Mouse (Mus musculus) embryonic facial prominence, embryonic 14.5 days (tissue): ENCODE measurements at regions not wholly inside any gene's neighbourhood (a gene's known extent, or its start where the extent isn't known, plus 50 kb on each side); places are given as distances from the start of the nearest gene placed in this dataset.

ENCODE experiments used
- ATAC-seq: fragments of 200-750 bp; cut with Nextera tagmentation; 2 replicates; pipeline ENCODE4 v1.8.0; 2017; ENCODE audit warnings: low read depth, moderate number of reproducible peaks, moderate TSS enrichment
- DNase-seq: peaks from one replicate; pipeline ENCODE4 v3.0.0-alpha.2; 2015; ENCODE audit warnings: low spot score
- H3K27ac ChIP-seq: fragments of 300-500 bp; sonication (generic); replicated peaks from 2 replicates; pipeline ENCODE4 v1.5.1; 2014; ENCODE audit warnings: low read depth, mild to moderate bottlenecking, low read length, moderate library complexity
- H3K27me3 ChIP-seq: fragments of 300-500 bp; sonication (generic); replicated peaks from 2 replicates; pipeline ENCODE4 v1.6.1; 2014; ENCODE audit warnings: low read length; ENCODE audit not compliant: control insufficient read depth, insufficient read depth
- H3K36me3 ChIP-seq: fragments of 300-500 bp; sonication (generic); 2 replicates; pipeline ENCODE4 v1.6.1; 2014; ENCODE audit warnings: low read length, mixed read lengths; ENCODE audit not compliant: control insufficient read depth, insufficient read depth
- H3K4me1 ChIP-seq: fragments of 300-500 bp; sonication (generic); 2 replicates; pipeline ENCODE4 v1.6.1; 2014; ENCODE audit warnings: antibody characterized with exemption, low read length; ENCODE audit not compliant: control insufficient read depth, insufficient read depth
- H3K4me2 ChIP-seq: fragments of 300-500 bp; sonication (generic); 2 replicates; pipeline ENCODE4 v1.6.1; 2014; ENCODE audit warnings: low read depth, mild to moderate bottlenecking, low read length, moderate library complexity, mixed read lengths
- H3K4me3 ChIP-seq: fragments of 300-500 bp; sonication (generic); 2 replicates; pipeline ENCODE4 v1.5.1; 2014; ENCODE audit warnings: low read depth, mild to moderate bottlenecking, low read length
- H3K9ac ChIP-seq: fragments of 300-500 bp; sonication (generic); 2 replicates; pipeline ENCODE4 v1.6.1; 2014; ENCODE audit warnings: low read depth, mild to moderate bottlenecking, low read length, moderate library complexity, mixed read lengths
- H3K9me3 ChIP-seq: fragments of 300-500 bp; sonication (generic); 2 replicates; pipeline ENCODE4 v1.6.1; 2016; ENCODE audit warnings: low read length; ENCODE audit not compliant: control insufficient read depth
- WGBS: fragments of 180-500 bp; shearing (Covaris S2); extraction: QIAGEN DNeasy Blood & Tissue Kit; methylation state at CpG from one replicate; pipeline ENCODE4 v1.1.7; 2014; 5-methylcytosine and 5-hydroxymethylcytosine counted together

DNA sequence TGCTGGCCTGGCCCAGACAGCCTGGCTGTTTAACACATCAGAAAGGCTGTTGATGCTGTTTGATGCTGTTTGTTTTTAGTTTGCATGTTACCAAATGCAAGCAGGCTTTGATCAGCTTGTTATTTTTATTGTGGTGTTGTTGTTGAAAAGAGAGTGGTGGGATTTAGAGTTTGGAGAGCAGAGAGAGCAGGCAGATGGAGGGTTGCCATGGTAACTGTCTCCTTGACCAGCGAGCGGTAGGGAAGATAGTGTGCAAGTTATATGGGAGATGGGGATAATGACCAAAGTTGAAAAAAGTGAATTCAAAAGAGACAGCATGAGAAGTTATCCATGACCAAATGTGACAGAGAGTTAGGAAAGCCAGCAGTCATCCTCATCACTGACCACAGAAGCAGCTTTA is 83.3 kb downstream of the Cmc2 start:
- Histone ChIP-seq H3K27ac (no peak overlapping the region), H3K9ac (no peak overlapping the region), H3K4me2 (no peak overlapping the region), H3K4me3 (no peak overlapping the region), H3K27me3 (no peaks in the 10 kb centered on the region; the same call in 1 of the 2 replicates), H3K4me1 (no peaks in the 10 kb centered on the region), H3K9me3 (no peaks in the 10 kb centered on the region), H3K36me3 (no peaks in the 10 kb centered on the region)
- DNase-seq (no peak), ATAC-seq (no peak)
- WGBS, result 68% methylated on average over 2 of the region's 2 CpGs

DNA sequence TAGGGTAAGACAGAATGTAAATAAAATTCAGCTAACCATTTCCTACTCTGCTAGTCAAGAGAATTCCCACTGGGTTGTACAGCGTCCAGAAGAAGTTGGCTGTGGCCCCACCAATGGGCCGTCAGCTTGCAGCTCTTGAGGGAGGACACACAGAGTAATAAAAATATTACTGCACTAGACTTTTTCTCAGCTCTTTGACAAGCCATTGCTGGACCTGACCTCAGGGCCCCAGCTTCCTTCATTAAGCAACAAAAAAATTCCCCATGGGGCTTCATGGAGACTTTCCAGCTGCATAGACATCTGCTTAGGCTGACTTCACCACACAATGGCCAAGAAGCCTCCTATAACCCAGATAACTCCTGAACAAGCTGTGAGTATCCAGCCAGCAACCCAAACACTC is 89.1 kb downstream of the Cmc2 start:
- 48% methylated on average over 2 of the region's 2 CpGs for WGBS
- Histone ChIP-seq H3K27ac (no peak overlapping the region), H3K4me1 (no peaks in the 10 kb centered on the region), H3K9ac (no peak overlapping the region), H3K4me3 (no peak overlapping the region), H3K27me3 (no peaks in the 10 kb centered on the region), H3K36me3 (no peaks in the 10 kb centered on the region), H3K4me2 (no peak overlapping the region), H3K9me3 (no peaks in the 10 kb centered on the region)
- DNase-seq (peak; percentile 63), ATAC-seq (no peak)

DNA sequence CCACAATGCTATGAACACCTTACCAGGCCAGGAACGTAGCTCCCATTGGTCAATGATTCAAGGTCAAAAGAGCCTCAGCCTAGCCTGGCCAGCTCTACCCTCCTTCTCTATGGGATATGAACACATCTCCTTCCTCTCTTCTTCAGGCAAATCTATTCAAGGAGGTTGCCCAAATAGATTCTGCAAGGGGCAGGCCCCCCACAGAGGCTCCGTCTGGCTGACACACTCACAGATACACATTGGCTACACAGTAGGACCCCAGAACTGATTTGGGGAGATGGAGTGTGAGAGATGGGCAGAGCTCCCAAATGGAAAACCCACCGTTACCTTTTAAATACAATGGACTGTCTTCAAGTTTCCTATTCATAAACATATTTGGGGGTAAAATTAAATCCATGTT is 91.6 kb downstream of the Cmc2 start:
- ATAC-seq, result no peak
- H3K27me3 ChIP-seq, result no peaks in the 10 kb centered on the region
- 83% methylated on average over 3 of the region's 3 CpGs for WGBS

DNA sequence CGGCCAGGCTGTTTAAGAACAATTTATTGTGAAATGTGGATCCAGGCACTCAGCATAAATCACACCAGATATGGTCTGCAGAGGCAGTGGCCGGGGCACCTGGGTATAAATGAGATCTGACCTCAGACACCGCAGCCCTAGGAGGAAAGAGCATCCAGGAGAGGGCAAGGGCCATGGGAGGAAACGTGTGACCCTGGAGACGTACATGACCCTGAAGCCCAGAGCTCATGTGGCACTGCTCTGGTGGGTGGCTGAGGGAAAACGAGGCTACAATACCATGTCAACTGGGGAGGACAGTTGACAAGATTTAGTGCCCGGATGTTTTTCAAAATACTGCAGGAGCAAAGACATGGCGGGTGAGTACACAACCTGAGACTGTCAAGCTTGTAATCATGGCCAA is 93.0 kb downstream of the Cmc2 start:
- H3K4me3 ChIP-seq, result no peak overlapping the region
- H3K9me3 ChIP-seq, result peaks cover 4% of the 10 kb centered on the region; the same call in 1 of the 2 replicates
- H3K27me3 ChIP-seq, result no peaks in the 10 kb centered on the region
- H3K36me3 ChIP-seq, result no peaks in the 10 kb centered on the region
- ATAC-seq (no peak), DNase-seq (no peak)
- no peak overlapping the region for H3K27ac ChIP-seq
- WGBS, result 77% methylated on average over 8 of the region's 8 CpGs
- H3K4me2 ChIP-seq, result no peak overlapping the region
- H3K4me1 ChIP-seq, result no peaks in the 10 kb centered on the region
- H3K9ac ChIP-seq, result no peak overlapping the region

More for the DNA sequence above, 91.6 kb downstream of the Cmc2 start:
- Histone ChIP-seq H3K27ac (no peak overlapping the region), H3K4me1 (no peaks in the 10 kb centered on the region), H3K4me3 (no peak overlapping the region), H3K4me2 (no peak overlapping the region), H3K36me3 (no peaks in the 10 kb centered on the region), H3K9me3 (no peaks in the 10 kb centered on the region), H3K9ac (no peak overlapping the region)
- DNase-seq, result no peak

DNA sequence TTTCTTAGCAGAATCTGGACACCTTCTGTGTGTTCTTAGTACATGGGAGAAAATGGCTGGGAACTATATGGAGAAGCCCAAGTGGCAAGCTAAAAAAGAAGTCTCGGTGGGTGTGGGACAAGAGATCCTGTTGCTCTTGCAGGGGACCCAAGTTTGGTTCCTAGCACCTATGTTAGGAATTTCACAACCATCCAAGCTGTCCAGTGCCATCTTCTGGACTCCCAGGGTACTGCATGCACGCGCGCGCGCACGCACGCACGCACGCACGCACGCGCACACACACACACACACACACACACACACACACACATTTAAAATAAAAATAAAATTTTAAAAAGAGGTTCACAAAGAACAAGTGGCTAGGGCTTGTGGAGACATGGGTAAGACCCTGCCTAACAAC is 94.1 kb downstream of the Cmc2 start:
- Histone ChIP-seq H3K4me3 (no peak overlapping the region), H3K9me3 (peaks cover 7% of the 10 kb centered on the region; the same call in 1 of the 2 replicates), H3K27me3 (no peaks in the 10 kb centered on the region), H3K4me1 (no peaks in the 10 kb centered on the region), H3K27ac (no peak overlapping the region), H3K9ac (no peak overlapping the region), H3K36me3 (no peaks in the 10 kb centered on the region), H3K4me2 (no peak overlapping the region)
- ATAC-seq (no peak), DNase-seq (no peak)
- 97% methylated on average over 13 of the region's 13 CpGs for WGBS

DNA sequence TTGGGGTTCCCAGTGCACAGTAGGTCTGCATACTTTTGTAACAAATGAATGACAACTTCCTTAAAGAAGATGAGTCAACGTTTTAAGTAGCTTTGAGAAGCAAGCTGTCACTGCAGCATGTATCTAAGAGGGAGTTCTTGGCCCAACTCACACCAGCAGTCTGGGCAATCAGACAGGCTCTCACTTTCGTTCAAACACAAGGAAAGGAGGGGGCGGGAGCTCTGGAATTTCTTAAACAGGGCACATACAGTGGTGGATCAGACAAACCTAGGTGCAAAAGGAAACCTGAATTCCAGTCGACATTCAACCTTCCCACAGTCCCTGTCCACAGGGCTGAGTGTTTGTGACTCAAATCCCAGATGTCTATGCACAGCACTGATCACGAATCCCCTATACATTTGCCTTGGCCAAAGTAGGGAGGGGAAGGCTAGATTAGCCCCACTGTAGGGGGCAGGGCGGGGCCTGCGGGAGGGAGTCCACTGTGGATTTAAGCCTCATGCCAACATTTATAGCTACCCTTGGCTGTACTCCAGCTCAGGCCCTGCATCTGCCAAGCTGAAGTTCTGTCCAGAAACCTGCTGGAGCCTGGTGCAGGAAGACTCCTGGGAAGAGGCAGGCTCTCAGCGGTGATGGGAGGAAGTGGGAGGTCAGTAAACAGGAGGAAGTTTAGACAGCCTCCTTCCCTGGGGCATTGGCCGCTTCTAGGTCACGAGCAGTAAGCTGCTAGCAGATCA is 81.5 kb upstream of the Cdyl2 start:
- 44% methylated on average over 10 of the region's 10 CpGs for WGBS
- H3K9ac ChIP-seq, result no peak overlapping the region
- no peaks in the 10 kb centered on the region for H3K36me3 ChIP-seq
- peak; percentile 80 for DNase-seq
- no peaks in the 10 kb centered on the region for H3K9me3 ChIP-seq
- peak overlapping the region; percentile 10; the same call in 1 of the 2 replicates for H3K4me2 ChIP-seq
- no peak overlapping the region for H3K27ac ChIP-seq
- H3K4me3 ChIP-seq, result no peak overlapping the region
- no peaks in the 10 kb centered on the region for H3K27me3 ChIP-seq
- no peaks in the 10 kb centered on the region for H3K4me1 ChIP-seq
- ATAC-seq, result peak; percentile 78; the same call in 1 of the 2 replicates

DNA sequence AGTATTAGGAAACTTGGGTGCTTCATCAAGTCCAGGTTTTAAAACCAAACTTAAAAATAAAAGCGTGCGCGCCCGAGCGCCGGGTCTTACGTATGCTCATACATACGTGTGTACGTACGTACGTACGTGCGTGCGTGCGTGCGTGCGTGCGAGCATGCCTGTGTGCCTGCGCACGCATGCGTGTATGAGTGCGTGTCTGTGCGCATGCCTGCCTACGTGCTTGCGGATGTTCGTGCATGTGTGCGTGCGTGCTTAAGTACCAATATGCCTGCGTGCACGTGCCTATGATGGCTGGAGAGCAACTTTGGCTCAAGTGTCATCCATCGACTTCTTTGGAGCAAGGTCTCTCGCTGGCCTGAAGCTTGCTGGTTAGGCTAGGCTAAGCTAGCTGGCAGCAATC is 68.5 kb upstream of the Cdyl2 start:
- DNase-seq (no peak), ATAC-seq (no peak)
- WGBS, result 95% methylated on average over 32 of the region's 32 CpGs
- Histone ChIP-seq H3K4me2 (no peak overlapping the region), H3K27ac (no peak overlapping the region), H3K4me1 (no peaks in the 10 kb centered on the region), H3K36me3 (no peaks in the 10 kb centered on the region), H3K27me3 (no peaks in the 10 kb centered on the region), H3K9me3 (no peaks in the 10 kb centered on the region), H3K9ac (no peak overlapping the region), H3K4me3 (no peak overlapping the region)

DNA sequence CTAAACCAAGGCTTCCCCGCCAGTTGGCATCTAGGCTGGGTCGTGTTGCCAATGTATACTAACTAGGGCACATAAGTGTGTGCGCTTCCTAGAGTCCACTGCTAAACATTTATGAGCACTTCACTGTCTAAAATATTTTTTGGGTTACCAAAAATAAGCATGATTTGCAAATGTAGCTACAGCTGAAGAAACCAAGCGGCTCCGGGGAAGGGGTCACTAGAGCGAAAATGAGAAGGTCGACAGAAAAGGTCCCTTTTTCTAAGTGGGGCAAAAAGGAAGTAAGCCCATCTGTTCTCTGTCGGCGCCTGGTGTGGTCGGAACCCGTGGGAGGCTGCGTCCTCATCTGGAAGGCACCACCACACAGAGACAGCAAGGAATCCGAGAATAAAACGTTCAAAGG is 67.8 kb upstream of the Cdyl2 start:
- ATAC-seq (no peak), DNase-seq (no peak)
- no peak overlapping the region for H3K9ac ChIP-seq
- H3K36me3 ChIP-seq, result no peaks in the 10 kb centered on the region
- no peak overlapping the region for H3K4me3 ChIP-seq
- no peaks in the 10 kb centered on the region for H3K27me3 ChIP-seq
- no peak overlapping the region for H3K27ac ChIP-seq
- WGBS, result 77% methylated on average over 14 of the region's 14 CpGs
- no peaks in the 10 kb centered on the region for H3K4me1 ChIP-seq
- no peaks in the 10 kb centered on the region for H3K9me3 ChIP-seq
- H3K4me2 ChIP-seq, result no peak overlapping the region

DNA sequence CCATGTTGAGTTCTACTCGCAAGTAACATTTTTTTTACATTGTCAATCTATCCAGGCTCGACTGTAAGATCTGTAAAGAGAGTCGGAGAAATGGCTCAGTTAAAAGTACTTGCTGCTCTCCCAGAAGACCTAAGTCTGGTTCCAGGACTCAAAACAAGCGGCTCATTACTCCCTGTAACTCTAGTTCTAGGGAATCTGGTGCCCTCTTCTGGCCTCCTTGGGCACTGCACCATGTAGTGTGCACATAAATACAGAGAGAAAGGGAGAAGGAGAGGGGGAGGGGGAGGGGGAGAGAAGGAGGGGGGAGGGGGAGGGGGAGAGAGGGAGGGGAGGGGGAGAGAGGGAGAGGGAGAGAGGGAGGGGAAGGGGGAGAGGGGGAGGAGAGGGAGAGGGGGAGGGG is 66.2 kb upstream of the Cdyl2 start:
- Histone ChIP-seq H3K4me1 (no peaks in the 10 kb centered on the region), H3K9me3 (no peaks in the 10 kb centered on the region), H3K9ac (no peak overlapping the region), H3K4me3 (no peak overlapping the region), H3K27me3 (no peaks in the 10 kb centered on the region), H3K27ac (no peak overlapping the region), H3K4me2 (no peak overlapping the region), H3K36me3 (no peaks in the 10 kb centered on the region)
- DNase-seq (no peak), ATAC-seq (no peak)
- WGBS, result 89% methylated on average over 4 of the region's 4 CpGs
